Comparison of ENCODE assay signal across 16 mouse cellular contexts in the genomic region with DNA sequence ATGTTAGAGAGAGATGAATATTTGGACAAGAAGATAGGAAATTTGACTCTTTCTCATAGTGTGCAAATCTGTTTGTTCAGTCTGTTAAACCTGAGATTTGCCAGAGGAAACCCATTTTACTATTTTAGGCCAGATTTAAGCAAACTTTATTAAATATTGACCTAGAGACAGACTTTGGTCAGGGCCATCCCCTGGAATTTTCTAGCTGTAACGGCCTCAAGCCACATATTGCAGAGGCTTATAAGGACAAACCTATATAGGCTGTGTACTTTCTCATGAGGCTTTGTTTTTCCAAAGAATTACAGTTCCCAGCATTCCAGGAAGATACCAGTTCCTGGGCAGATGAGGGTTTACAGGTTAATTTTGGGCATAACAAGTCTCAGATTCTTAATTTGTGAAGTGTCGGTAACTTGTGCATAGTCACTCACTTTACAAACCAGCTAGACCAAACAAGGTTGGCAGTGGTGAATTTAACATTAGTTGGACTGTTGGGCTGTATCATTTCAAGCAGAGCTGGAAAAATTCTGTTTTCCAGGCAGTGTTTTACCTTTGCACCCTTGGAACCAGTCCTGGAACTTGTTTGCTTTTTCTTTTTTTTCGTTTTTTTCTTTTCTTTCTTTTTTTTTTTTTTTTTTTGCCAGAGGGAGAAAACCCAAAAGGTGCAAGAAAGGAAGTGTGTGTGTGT.
"Had no signal": no experiment of that assay in that cellular context is flagged by ENCODE, and none has a peak within 500 bp of the region (broad histone marks: within the 10 kb centered on the region; RNA-seq: fewer than 3 reads in every experiment).

No protein-coding gene starts in this region.

- ATAC-seq: intestine, embryonic 15.5 days; midbrain, embryonic 15.5 days had no signal

- H3K27ac ChIP-seq: hindbrain, embryonic 14.5 days; intestine, embryonic 15.5 days; layer of hippocampus, adult 2 months; limb, embryonic 12.5 days; liver, embryonic 13.5 days; lung, embryonic 15.5 days; macrophage; midbrain, embryonic 15.5 days; neural tube, embryonic 12.5 days; stomach, embryonic 15.5 days had no signal

- H3K27me3 ChIP-seq: intestine, embryonic 15.5 days; limb, embryonic 12.5 days; liver, embryonic 13.5 days; lung, embryonic 15.5 days; megakaryocyte, embryonic 14.5 days; midbrain, embryonic 15.5 days; neural tube, embryonic 12.5 days; stomach, embryonic 15.5 days had no signal

- DNase-seq: liver, embryonic 13.5 days; lung, postnatal 14 days; retina, postnatal 1 day; thymus, adult 2 months; thymus, postnatal 25 days had no signal

- H3K4me3 ChIP-seq: intestine, embryonic 15.5 days; layer of hippocampus, adult 2 months; limb, embryonic 12.5 days; liver, embryonic 13.5 days; lung, embryonic 15.5 days; megakaryocyte, embryonic 14.5 days; midbrain, embryonic 15.5 days; neural tube, embryonic 12.5 days; stomach, embryonic 15.5 days had no signal

- H3K36me3 ChIP-seq: intestine, embryonic 15.5 days; limb, embryonic 12.5 days; liver, embryonic 13.5 days; lung, embryonic 15.5 days; midbrain, embryonic 15.5 days; neural tube, embryonic 12.5 days; stomach, embryonic 15.5 days had no signal

- H3K4me1 ChIP-seq: intestine, embryonic 15.5 days; limb, embryonic 12.5 days; liver, embryonic 13.5 days; lung, embryonic 15.5 days; megakaryocyte, embryonic 14.5 days; midbrain, embryonic 15.5 days; neural tube, embryonic 12.5 days; stomach, embryonic 15.5 days had no signal

- H3K4me2 ChIP-seq: hindbrain, embryonic 14.5 days; intestine, embryonic 15.5 days; limb, embryonic 12.5 days; liver, embryonic 13.5 days; lung, embryonic 15.5 days; midbrain, embryonic 11.5 days; midbrain, embryonic 15.5 days; neural tube, embryonic 12.5 days; stomach, embryonic 15.5 days had no signal

- H3K9ac ChIP-seq: hindbrain, embryonic 14.5 days; intestine, embryonic 15.5 days; limb, embryonic 12.5 days; liver, embryonic 13.5 days; lung, embryonic 15.5 days; midbrain, embryonic 15.5 days; neural tube, embryonic 12.5 days; stomach, embryonic 15.5 days had no signal

- H3K9me3 ChIP-seq: intestine, embryonic 15.5 days; limb, embryonic 12.5 days; liver, embryonic 13.5 days; lung, embryonic 15.5 days; megakaryocyte, embryonic 14.5 days; midbrain, embryonic 15.5 days; neural tube, embryonic 12.5 days; stomach, embryonic 15.5 days had no signal
